Mouse (Mus musculus) stomach, embryonic 16.5 days (tissue): ENCODE data around the gene Rnf166. TPM values are rescaled to one million over a fixed set of nuclear protein-coding genes. Genes with fewer than 3 reads are reported as not detected.

Experiments used
- ATAC-seq: fragments of 200-750 bp; cut with Nextera tagmentation; 2 replicates; pipeline ENCODE4 v1.8.0; 2017; ENCODE audit warnings: moderate number of reproducible peaks, moderate TSS enrichment; ENCODE audit not compliant: insufficient read depth, low FRiP score
- H3K27ac ChIP-seq: fragments of 300-500 bp; sonication (generic); 2 replicates; pipeline ENCODE4 v1.5.1; 2014; ENCODE audit warnings: low read length
- H3K27me3 ChIP-seq: fragments of 300-500 bp; sonication (generic); 2 replicates; pipeline ENCODE4 v1.6.1; 2014; ENCODE audit warnings: low read length, control low read depth, mixed read lengths; ENCODE audit not compliant: control insufficient read depth, insufficient read depth
- H3K36me3 ChIP-seq: fragments of 300-500 bp; sonication (generic); 2 replicates; pipeline ENCODE4 v1.6.1; 2014; ENCODE audit warnings: low read length; ENCODE audit not compliant: control insufficient read depth, insufficient read depth
- H3K4me1 ChIP-seq: fragments of 300-500 bp; sonication (generic); 2 replicates; pipeline ENCODE4 v1.6.1; 2014; ENCODE audit warnings: low read length, control low read depth, mixed read lengths; ENCODE audit not compliant: control insufficient read depth, insufficient read depth
- H3K4me2 ChIP-seq: fragments of 300-500 bp; sonication (generic); 2 replicates; pipeline ENCODE4 v1.6.1; 2014; ENCODE audit warnings: low read depth, low read length, mixed read lengths
- H3K4me3 ChIP-seq: fragments of 300-500 bp; sonication (generic); replicated peaks from 2 replicates; pipeline ENCODE4 v1.5.1; 2014; ENCODE audit warnings: mild to moderate bottlenecking, low read length
- H3K9ac ChIP-seq: fragments of 300-500 bp; sonication (generic); 2 replicates; pipeline ENCODE4 v1.6.1; 2014; ENCODE audit warnings: low read length
- H3K9me3 ChIP-seq: fragments of 300-500 bp; sonication (generic); replicated peaks from 2 replicates; pipeline ENCODE4 v1.6.1; 2016; ENCODE audit warnings: low read length, control low read depth; ENCODE audit not compliant: control insufficient read depth
- WGBS: fragments of 180-500 bp; shearing (Covaris S2); extraction: QIAGEN DNeasy Blood & Tissue Kit; methylation state at CpG from one replicate; pipeline ENCODE4 v1.1.7; 2014; 5-methylcytosine and 5-hydroxymethylcytosine counted together
- polyA plus RNA-seq: library from polyadenylated mRNA; unstranded; fragments of >200 nt; fragmentation: Nextera tagmentation; extraction: Ambion mirVana; gene quantifications from 2 replicates; pipeline ENCODE4 v1.2.1, GENCODE M21; 2015

Rnf166 gene
- polyA plus RNA-seq, 1 experiment from 2014 or later: 36.4 TPM

- peaks cover 5% of the 10 kb centered on the region; the same call in 1 of the 2 replicates for H3K36me3 ChIP-seq
- no peak for ATAC-seq
- WGBS: 7% methylated on average over 16 of the region's 16 CpGs
Observed at GRCm38 (mm10) chr8:122474951-122475560, 808 bp downstream of the Rnf166 start.

GRCm38 (mm10) chr8:122473911-122474421 is 1.9 kb downstream of the Rnf166 start:
- Histone ChIP-seq H3K4me1 (peaks cover 22% of the 10 kb centered on the region), H3K4me2 (no peak overlapping the region), H3K4me3 (no peak overlapping the region), H3K27me3 (no peaks in the 10 kb centered on the region), H3K9ac (no peak overlapping the region; the same call in 1 of the 2 replicates), H3K36me3 (no peaks in the 10 kb centered on the region), H3K9me3 (no peaks in the 10 kb centered on the region), H3K27ac (no peak overlapping the region)
- 86% methylated on average over 8 of the region's 8 CpGs for WGBS
- no peak for ATAC-seq

More at GRCm38 (mm10) chr8:122474951-122475560, 808 bp downstream of the Rnf166 start:
- no peaks in the 10 kb centered on the region for H3K27me3 ChIP-seq
- H3K9me3 ChIP-seq: no peaks in the 10 kb centered on the region
- peak overlapping the region; percentile 66 for H3K4me2 ChIP-seq
- H3K27ac ChIP-seq: peak overlapping the region; percentile 43
- peaks cover 22% of the 10 kb centered on the region for H3K4me1 ChIP-seq
- peak overlapping the region; percentile 73 for H3K4me3 ChIP-seq
- H3K9ac ChIP-seq: peak overlapping the region; percentile 84

- Histone ChIP-seq H3K36me3 (peaks cover 12% of the 10 kb centered on the region), H3K9ac (peak overlapping the region; percentile 21; the same call in 1 of the 2 replicates), H3K27ac (no peak overlapping the region), H3K27me3 (no peaks in the 10 kb centered on the region), H3K4me1 (peaks cover 15% of the 10 kb centered on the region), H3K9me3 (no peaks in the 10 kb centered on the region), H3K4me3 (no peak overlapping the region), H3K4me2 (no peak overlapping the region)
- no peak for ATAC-seq
- 83% methylated on average over 5 of the region's 5 CpGs for WGBS
Observed at GRCm38 (mm10) chr8:122470691-122471090, 5.2 kb downstream of the Rnf166 start.

DNA sequence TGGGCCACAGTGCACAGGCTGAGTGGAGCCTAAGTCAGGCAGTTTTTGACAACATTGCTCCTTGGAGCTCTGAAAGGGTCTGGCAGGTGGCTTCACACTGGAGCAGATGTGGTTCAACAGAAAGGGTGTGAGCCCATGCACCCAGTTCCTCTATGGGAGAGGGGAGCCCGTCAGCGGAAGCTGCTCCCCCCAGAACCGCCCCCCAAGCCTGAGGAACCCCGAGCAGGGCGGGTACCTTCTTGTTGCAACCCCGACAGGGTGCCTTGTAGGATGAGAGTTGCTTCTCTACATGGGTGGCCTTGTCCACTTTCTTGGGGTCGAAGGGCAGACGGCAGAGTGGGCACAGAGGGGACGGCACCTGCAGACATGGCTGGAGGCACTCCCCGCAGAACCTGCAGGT is 5.9 kb downstream of the Rnf166 start:
- no peak overlapping the region for H3K4me2 ChIP-seq
- whole genome bisulfite sequencing: 85% methylated on average over 10 of the region's 10 CpGs
- H3K9ac ChIP-seq: no peak overlapping the region
- ATAC-seq: no peak
- H3K27me3 ChIP-seq: no peaks in the 10 kb centered on the region
- no peaks in the 10 kb centered on the region for H3K9me3 ChIP-seq
- H3K27ac ChIP-seq: no peak overlapping the region
- peaks cover 12% of the 10 kb centered on the region for H3K36me3 ChIP-seq
- peaks cover 12% of the 10 kb centered on the region for H3K4me1 ChIP-seq
- H3K4me3 ChIP-seq: no peak overlapping the region

DNA sequence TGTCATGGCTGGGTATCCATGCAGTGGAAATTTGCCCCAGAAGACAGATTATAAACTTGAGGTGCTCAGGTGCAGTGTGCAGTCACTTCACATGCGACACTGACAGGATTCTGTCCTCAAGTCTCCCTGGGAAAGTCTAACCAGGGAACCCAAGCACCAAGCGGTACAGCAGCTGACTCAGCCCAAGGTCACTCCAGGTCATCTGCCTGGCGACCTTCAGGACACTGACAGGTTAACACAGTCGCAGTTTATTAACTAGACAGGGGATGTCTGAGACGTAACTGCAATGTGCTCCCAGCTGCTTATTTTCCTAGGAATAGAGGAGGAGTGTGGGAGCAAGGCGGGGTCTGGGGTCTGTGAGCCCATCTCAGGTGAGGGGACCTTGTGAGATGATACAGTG is 6.5 kb downstream of the Rnf166 start:
- WGBS: 78% methylated on average over 6 of the region's 6 CpGs
- Histone ChIP-seq H3K9me3 (no peaks in the 10 kb centered on the region), H3K27ac (no peak overlapping the region), H3K4me3 (no peak overlapping the region), H3K4me1 (peaks cover 7% of the 10 kb centered on the region), H3K36me3 (peaks cover 12% of the 10 kb centered on the region), H3K27me3 (no peaks in the 10 kb centered on the region), H3K9ac (no peak overlapping the region), H3K4me2 (no peak overlapping the region)
- no peak for ATAC-seq

DNA sequence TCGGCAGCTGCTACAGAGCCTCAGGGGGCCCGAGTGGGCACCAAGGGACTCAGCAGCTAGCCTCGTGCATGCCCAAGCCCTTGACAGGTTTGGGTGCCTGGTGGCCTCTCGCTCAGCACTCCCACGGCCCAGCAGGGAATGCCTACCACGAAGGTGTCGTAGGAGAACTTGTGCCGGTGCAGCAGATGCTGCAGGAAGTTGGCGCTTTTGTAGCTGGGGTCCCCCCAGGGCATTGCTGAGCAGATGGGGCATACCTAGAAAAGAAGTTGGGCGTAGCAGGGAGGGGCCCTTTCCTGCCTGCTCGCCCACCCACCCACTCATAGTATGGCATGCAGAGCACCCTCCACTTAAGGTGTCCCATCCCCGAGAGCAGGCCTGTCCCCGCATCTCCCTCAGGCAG is 8.0 kb downstream of the Rnf166 start:
- no peak for ATAC-seq
- Histone ChIP-seq H3K4me3 (no peak overlapping the region), H3K36me3 (peaks cover 12% of the 10 kb centered on the region), H3K27ac (no peak overlapping the region), H3K9ac (no peak overlapping the region), H3K27me3 (no peaks in the 10 kb centered on the region), H3K4me1 (no peaks in the 10 kb centered on the region), H3K4me2 (no peak overlapping the region), H3K9me3 (no peaks in the 10 kb centered on the region)
- WGBS: 87% methylated on average over 13 of the region's 13 CpGs

DNA sequence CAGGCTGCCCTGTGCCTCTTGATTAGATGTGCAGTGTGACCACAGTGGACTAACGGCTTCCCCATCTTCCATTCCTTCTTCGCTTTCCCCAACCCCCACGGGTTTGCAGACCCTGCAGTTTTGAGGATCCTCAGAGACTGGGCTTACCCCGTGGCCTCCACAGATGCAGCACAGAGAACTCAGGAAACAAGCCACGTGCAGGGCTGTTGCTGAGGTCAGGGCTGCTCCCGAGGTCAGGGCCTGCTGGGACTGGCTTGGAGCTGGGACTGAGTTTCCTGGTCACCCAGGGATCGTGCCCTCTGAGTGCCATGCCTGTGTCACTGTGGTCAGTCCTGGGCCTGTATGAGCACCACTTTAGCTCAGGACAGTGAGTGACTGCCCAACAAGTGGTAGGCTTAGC is 10.9 kb downstream of the Rnf166 start:
- Histone ChIP-seq H3K36me3 (peaks cover 12% of the 10 kb centered on the region), H3K4me1 (0 out of 2 replicates have a peak, but pooled peaks cover 5% of the 10 kb centered on the region), H3K9me3 (no peaks in the 10 kb centered on the region), H3K4me3 (no peak overlapping the region), H3K9ac (no peak overlapping the region), H3K4me2 (no peak overlapping the region), H3K27me3 (peaks cover 7% of the 10 kb centered on the region; the same call in 1 of the 2 replicates), H3K27ac (no peak overlapping the region)
- no peak for ATAC-seq
- WGBS: 63% methylated on average over 7 of the region's 7 CpGs

DNA sequence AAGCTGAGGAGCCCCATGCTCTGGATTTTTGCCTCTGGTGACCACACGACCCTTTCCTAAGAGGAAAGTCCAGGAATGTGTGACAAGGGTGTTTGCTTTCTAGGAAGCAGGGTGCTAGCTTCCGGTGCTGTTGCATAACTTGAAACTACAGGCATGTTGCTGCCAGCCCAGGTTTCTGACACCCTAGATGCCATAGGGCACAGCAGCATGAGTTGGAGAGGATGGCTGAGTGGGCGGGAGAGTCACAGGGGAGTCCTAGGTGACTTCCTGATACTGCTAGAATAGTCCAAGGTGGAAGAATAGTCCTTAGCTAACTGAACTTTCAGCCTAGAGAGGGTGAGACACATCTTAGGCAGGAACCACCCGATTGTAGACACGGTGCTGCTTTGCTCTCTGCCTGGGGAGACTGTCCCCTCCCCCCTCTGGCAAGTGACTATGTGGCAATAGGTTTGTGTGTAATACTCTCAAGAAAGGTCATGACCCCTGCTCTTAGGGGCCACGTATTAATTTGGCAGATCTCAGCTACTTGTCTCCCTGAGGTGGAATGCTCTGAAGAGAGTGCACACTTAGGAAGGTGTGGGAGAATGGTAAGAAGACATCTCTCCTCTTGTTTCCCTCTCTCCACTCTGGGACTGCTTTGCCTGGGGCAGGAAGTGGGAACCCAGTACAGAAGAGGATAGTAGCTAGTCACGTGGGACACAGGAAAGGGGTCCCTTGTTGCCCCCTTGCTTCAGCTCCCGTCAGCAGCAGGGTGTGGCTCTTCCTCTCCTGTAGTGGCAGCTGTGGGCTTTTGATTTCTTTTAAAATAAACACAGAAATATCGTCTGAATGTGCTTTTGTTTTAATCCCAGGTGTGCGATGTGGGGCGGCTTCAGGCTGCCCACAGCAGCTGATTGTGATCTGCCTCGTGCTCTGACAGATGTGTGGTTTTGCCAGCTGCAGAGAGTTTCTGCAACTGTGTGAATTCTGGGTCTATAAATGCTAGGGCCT is 11.9 kb downstream of the Rnf166 start:
- Histone ChIP-seq H3K27ac (no peak overlapping the region), H3K27me3 (peaks cover 13% of the 10 kb centered on the region), H3K9ac (no peak overlapping the region), H3K4me2 (no peak overlapping the region), H3K9me3 (no peaks in the 10 kb centered on the region), H3K36me3 (peaks cover 12% of the 10 kb centered on the region), H3K4me3 (no peak overlapping the region), H3K4me1 (0 out of 2 replicates have a peak, but pooled peaks cover 6% of the 10 kb centered on the region)
- no peak for ATAC-seq
- WGBS: 35% methylated on average over 12 of the region's 12 CpGs

- Histone ChIP-seq H3K27me3 (peaks cover 19% of the 10 kb centered on the region), H3K4me3 (no peak overlapping the region), H3K27ac (no peak overlapping the region), H3K9me3 (no peaks in the 10 kb centered on the region), H3K4me1 (0 out of 2 replicates have a peak, but pooled peaks cover 6% of the 10 kb centered on the region), H3K36me3 (peaks cover 12% of the 10 kb centered on the region), H3K9ac (no peak overlapping the region), H3K4me2 (no peak overlapping the region)
- no peak for ATAC-seq
- 73% methylated on average over 8 of the region's 8 CpGs for WGBS
Observed at GRCm38 (mm10) chr8:122462510-122462909, 13.4 kb downstream of the Rnf166 start.
